Mouse (Mus musculus): Measurements from ENCODE around the gene Wdr5. TPM values are rescaled to one million over a fixed set of nuclear protein-coding genes. Genes with fewer than 3 reads are reported as not detected.

Gene Wdr5
- polyA plus RNA-seq (2017; shearing (Covaris generic)), result 10 to 100 TPM; 15.3 to 16.2 (median 15.6) TPM

DNA sequence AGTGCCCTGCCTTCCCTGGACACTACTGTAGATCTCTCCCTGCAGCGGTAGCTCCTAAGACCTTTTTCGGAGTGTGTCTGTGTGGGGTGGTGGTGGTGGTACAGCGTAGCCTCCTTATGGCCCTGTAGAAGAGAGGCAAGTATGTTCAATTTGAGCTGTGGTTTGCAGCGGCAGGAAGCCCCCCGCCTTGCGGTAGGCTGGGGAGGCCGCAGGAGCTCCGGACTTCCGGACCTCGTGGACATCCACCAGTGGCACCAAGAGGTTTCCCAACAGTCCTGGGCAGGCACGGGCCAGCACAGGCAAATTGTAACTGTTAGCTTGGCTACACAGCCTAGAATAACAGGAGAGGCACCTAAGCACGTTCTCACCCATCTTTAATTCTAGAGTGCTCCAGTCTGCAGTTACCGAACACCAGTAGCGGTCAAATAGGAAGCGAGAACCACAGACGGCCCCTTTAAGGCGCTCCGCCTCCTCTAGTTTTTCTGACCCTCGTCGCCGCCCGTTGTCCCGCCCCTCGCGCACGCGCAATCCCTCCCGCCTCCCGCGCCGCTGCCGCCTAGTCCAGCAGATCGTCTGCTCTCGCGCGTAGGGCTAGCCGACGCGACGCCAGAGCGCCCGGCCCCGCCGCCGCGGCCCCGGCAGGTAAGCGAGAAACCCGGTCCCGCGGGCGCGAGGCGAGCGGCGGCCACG is at the start of gene Wdr5:
Gene Wdr5, plus strand, starts transcription at position 519 of the 690 bp plus-strand sequence.
- peak; percentile 86 for ATAC-seq

GRCm38 (mm10) chr2:27469292-27469990 is 45.5 kb upstream of the Wdr5 start:
- ATAC-seq, result no peak

- ATAC-seq, result no peak
These were observed 45.0 kb upstream of the Wdr5 start for GRCm38 (mm10) chr2:27469991-27470355.

- ATAC-seq, result no peak
These were observed 44.4 kb upstream of the Wdr5 start for GRCm38 (mm10) chr2:27470535-27470934.

- no peak for ATAC-seq
These were observed 43.8 kb upstream of the Wdr5 start for GRCm38 (mm10) chr2:27471170-27471584.

- no peak for ATAC-seq
These were observed 41.7 kb upstream of the Wdr5 start for GRCm38 (mm10) chr2:27473061-27473765.

DNA sequence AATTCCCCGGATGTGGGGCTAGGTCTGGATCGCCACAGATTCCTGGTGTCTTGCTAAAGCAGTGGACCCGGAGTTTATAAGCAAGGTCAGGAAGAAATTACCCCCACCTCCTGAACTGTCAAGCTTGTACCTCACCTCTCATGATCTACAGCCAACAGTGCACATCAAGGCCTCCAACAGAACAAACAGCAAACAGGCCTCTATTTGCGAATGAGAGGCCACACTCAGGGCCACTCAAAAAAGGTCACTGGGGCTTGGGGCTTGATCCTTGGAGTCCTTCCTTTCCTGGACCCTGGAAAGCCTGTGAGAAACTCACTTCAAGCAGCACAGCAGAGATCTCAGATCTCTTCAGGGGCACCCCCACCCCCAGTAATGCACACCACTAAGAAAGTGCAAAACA is 41.0 kb upstream of the Wdr5 start:
- ATAC-seq, result no peak

DNA sequence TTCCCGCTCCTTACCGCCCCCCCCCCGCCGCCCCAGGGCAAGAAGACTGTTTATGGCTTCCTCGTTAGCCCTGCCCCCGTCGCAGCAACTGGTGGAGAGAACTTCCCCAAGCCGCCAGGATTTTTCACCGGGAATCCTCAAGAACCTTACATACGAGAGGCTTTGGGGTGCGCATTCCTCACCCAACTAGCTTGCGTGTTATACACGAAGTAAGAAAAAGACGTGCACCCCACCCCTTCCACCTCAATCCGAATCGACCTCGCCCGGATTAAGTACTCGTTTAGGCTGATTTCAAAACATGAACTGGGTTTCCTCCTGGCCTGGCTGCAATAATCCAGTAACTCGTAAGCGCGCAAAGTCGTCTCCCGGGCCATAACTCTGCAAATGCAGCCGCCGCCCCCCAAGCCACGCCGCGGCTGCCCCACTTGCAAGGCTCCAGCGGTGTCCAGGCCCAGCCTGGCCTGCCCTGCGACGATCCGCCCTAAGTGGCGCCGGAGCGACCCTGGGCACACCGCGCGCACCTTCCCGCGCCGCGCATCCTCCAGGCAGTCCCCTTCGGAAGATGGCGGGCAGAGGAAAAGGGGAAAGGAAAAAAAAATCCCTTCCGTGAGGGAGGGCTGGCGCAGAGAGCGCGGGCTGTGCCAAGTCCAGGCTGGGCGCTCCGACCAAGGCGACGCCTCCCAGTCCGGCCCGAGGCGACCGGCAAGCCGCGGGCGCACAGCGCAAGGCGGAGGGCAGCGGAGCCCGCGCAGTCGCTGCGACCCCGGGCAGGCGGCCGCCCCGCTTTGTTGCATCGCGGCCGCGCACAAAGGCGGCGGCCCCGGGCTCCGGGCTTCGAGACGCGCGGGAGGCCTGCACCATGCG is 40.1 kb upstream of the Wdr5 start:
- ATAC-seq, result peak; percentile 13

- peak; percentile 93 for ATAC-seq
These were observed 39.3 kb upstream of the Wdr5 start for GRCm38 (mm10) chr2:27475495-27476302.

DNA sequence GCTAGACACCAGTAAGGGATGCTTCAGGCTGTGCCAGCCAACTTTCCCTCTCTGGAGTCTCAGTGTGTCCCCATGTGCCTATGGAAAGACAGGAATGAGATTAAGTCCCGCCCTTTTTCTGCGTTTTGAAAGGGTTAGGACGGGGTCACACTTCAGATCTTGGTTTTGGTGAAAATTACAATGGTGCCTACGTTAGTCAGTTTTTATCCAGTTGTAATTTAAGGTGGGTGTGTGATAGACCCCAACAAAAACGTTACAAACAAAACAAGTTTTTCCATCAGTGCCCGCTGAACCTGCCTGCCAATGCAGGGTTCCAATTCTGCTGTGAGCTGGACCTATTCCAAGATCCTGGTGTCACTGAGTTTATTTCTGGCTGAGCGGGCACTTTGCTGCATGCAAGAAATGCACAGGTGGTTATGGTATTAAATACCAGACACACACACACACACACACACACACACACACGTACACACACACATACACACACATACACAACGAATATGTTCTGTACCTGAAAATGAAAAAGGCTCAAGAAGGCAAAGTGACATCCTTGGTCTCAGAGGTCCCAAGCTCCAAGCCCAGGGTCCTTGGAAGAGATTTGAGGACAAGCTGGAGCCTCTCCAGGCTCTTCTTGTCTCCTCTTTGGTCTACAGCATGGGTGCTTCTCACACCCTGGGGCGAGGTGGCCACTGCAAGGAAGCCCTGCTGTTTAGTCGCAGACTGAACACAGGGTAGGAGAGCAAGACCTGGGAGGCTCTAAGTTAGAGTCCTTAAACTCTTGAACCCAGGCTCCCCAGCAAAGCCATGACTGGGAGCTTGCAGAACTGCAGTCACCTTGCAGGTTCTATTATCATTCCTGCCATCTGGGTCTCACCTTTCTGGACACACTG is 38.4 kb upstream of the Wdr5 start:
- ATAC-seq, result no peak

GRCm38 (mm10) chr2:27479821-27480220 is 35.1 kb upstream of the Wdr5 start:
- no peak for ATAC-seq

- no peak for ATAC-seq
These were observed 34.6 kb upstream of the Wdr5 start for GRCm38 (mm10) chr2:27480367-27480766.

DNA sequence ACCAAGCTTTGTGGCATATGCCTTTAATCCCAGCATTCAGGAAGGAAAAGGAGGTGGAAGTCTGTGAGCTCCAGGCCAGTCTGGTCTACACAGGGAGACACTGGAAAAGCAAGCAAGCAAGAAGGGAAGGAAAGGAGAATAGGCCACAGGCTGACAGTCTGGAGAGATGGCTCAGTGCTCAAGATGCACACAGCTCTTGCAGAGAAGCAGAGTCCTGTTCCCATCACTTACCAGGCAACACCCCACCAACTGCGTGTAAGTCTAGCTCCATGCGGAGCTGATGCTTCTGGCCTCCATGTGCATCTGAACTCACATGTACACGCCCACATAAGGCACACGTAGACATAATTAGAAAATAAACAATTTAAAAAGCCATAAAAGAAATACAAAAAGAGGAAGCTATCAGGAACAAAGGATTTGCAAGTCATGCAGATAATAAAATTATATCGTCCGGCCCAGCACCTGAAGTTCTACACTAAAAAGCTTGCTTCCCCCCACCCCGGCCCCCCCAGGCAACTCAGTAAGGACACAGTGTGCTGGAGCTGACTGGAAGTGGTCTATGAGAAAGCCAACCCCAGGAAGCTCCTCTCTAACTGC is 32.6 kb upstream of the Wdr5 start:
- ATAC-seq, result no peak

DNA sequence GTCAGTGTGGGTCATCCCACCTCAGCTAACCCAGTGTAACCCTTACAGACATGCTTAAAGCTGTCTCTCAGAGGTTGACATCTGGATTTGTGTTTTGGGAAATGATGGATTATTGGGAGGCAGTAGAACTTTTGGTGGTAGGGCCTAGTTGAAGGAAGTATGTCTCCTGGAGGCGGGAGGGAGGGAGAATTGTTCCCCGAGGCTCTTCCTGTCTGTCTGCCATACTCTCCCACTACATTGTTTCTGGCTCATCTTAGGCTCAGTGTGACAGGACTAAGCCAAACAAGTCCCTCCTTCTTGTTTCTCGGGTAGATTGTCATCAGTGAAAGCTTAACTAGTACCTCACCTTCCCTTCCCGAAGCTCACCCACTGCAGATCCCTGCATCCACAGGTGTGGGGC is 28.2 kb upstream of the Wdr5 start:
- no peak for ATAC-seq

GRCm38 (mm10) chr2:27487336-27488049 is 27.5 kb upstream of the Wdr5 start:
- no peak for ATAC-seq

DNA sequence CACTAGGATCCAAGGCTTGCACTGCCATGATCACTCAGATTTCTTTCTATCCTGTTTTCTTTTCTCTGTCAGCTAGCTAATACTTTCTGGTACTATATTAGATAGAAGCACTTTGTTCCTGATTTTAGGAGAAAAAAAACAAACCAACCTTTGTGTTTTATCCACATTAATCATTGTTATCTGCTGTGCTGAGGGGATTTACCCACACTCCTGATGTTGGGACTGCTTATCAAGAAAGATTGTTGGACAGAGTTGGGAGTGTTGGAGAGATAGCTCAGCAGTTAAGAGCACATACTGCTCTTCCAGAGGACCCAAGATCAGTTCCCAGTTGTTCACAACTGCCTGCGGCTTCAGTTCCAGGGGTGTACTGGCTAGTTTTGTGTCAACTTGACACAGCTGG is 26.6 kb upstream of the Wdr5 start:
- ATAC-seq, result no peak

DNA sequence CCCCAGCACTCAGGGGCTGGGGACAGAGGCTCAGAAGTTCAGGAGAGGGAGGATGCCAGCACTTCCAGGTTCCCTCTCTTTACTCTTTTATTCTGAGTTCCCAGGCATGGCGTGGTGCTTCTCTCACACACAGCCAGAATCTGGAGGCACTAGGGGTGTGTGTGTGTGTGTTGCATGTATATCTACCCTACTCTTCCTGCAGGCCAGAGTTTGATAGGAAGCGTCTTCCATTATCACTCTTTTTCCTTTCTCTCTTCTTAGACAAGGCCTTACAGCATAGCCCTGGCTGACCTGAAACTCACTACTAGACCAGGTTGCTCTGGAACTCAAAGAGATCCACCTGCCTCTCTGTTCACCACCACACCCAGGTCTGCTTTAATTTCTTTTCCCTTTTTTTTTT is 24.0 kb upstream of the Wdr5 start:
- ATAC-seq, result no peak

GRCm38 (mm10) chr2:27493971-27494370 is 21.0 kb upstream of the Wdr5 start:
- ATAC-seq, result no peak

DNA sequence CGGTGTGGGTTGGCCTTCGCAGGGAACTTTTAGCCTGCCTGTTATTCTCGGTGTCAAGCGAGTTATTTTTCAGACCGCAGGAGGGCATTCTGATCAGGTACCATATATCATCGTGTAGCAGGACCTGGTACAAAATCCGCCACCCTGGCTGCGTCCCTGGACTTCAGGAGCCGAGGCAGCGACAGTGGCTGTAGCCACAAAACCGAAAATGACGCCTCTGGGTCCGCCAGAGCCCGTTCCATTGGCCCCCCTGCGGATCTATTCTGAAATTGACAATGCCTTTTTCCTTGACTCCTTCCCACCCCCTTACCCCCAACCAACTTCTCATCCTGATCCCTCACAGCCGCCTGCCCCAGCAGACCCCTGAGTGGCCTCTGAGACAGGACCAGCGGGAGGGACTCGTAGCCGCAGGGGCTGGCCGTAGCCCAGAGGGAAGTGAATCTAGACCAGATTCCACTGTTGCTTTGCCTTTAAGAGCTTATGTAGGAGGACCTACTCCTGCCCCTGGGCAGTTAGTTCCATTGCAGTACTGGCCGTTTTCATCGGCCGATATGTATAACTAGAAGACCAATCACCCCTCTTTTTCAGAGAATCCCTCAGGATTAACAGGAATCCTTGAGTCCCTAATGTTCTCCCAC is 18.4 kb upstream of the Wdr5 start:
- ATAC-seq, result no peak

All from inflammation-experienced regulatory T-cells, adult 6 months (primary cell).